Mouse (Mus musculus) forebrain, embryonic 14.5 days (tissue): ENCODE results near the gene Rdh5. TPM values are rescaled to one million over a fixed set of nuclear protein-coding genes. Genes with fewer than 3 reads are reported as not detected.

Experiments used
- ATAC-seq: fragments of 200-750 bp; cut with Nextera tagmentation; 2 replicates; pipeline ENCODE4 v1.8.0; 2017; ENCODE audit warnings: mild to moderate bottlenecking, moderate library complexity
- DNase-seq: peaks from one replicate; pipeline ENCODE4 v3.0.0-alpha.2; 2015; ENCODE audit warnings: low spot score
- H3K27ac ChIP-seq: fragments of 300-500 bp; sonication (generic); 2 replicates; pipeline ENCODE4 v1.5.1; 2014; ENCODE audit warnings: low read depth, mild to moderate bottlenecking, control low read depth, low read length, moderate library complexity
- H3K27me3 ChIP-seq: fragments of 300-500 bp; sonication (generic); replicated peaks from 2 replicates; pipeline ENCODE4 v1.6.1; 2014; ENCODE audit warnings: low read length, control low read depth, mixed read lengths; ENCODE audit not compliant: control insufficient read depth, insufficient read depth
- H3K36me3 ChIP-seq: fragments of 300-500 bp; sonication (generic); 2 replicates; pipeline ENCODE4 v1.6.1; 2014; ENCODE audit warnings: low read length, control low read depth; ENCODE audit not compliant: control insufficient read depth, insufficient read depth
- H3K4me1 ChIP-seq: fragments of 300-500 bp; sonication (generic); 2 replicates; pipeline ENCODE4 v1.6.1; 2014; ENCODE audit warnings: antibody characterized with exemption, low read length, control low read depth; ENCODE audit not compliant: control insufficient read depth, insufficient read depth
- H3K4me2 ChIP-seq: fragments of 300-500 bp; sonication (generic); 2 replicates; pipeline ENCODE4 v1.6.1; 2014; ENCODE audit warnings: mild to moderate bottlenecking, control low read depth, low read length
- H3K4me3 ChIP-seq: fragments of 300-500 bp; sonication (generic); 2 replicates; pipeline ENCODE4 v1.5.1; 2014; ENCODE audit warnings: low read depth, low read length, control low read depth
- H3K9ac ChIP-seq: fragments of 300-500 bp; sonication (generic); 2 replicates; pipeline ENCODE4 v1.6.1; 2014; ENCODE audit warnings: mild to moderate bottlenecking, low read length, control low read depth, moderate library complexity
- H3K9me3 ChIP-seq: fragments of 300-500 bp; sonication (generic); replicated peaks from 2 replicates; pipeline ENCODE4 v1.6.1; 2016; ENCODE audit warnings: low read length, control low read depth, mixed read lengths; ENCODE audit not compliant: control insufficient read depth
- WGBS: fragments of 180-500 bp; shearing (Covaris S2); extraction: QIAGEN DNeasy Blood & Tissue Kit; methylation state at CpG from one replicate; pipeline ENCODE4 v1.1.7; 2014; 5-methylcytosine and 5-hydroxymethylcytosine counted together
- polyA plus RNA-seq: library from polyadenylated mRNA; unstranded; fragments of >200 nt; fragmentation: Nextera tagmentation; extraction: Ambion mirVana; gene quantifications from 2 replicates; pipeline ENCODE4 v1.2.1, GENCODE M21; 2014

Gene Rdh5
- polyA plus RNA-seq = 8.8 and 9.9 TPM in 2 replicates

- Histone ChIP-seq H3K4me2 (peak within 1 kb of the TSS; percentile 62), H3K9me3 (no peaks in the 10 kb centered on the region), H3K9ac (peak within 1 kb of the TSS; percentile 73), H3K27ac (peak within 1 kb of the TSS; percentile 86), H3K36me3 (peaks cover 4% of the 10 kb centered on the region; the same call in 1 of the 2 replicates), H3K4me3 (peak within 1 kb of the TSS; percentile 63), H3K27me3 (no peaks in the 10 kb centered on the region), H3K4me1 (peaks cover 15% of the 10 kb centered on the region)
- DNase-seq (no peak), ATAC-seq (no peak)
- 13% methylated on average over 1 of the region's 1 CpGs for WGBS
Measured at GRCm38 (mm10) chr10:128922822-128923012, at the start of gene Rdh5. Gene Rdh5 (minus strand): TSS chr10:128922888.

GRCm38 (mm10) chr10:128970740-128971250 lies 48.1 kb upstream of the Rdh5 start:
- 51% methylated on average over 1 of the region's 1 CpGs for WGBS
- ATAC-seq (no peak), DNase-seq (no peak)
- H3K4me1 ChIP-seq = no peaks in the 10 kb centered on the region
- H3K4me2 ChIP-seq = no peak overlapping the region
- H3K9me3 ChIP-seq = no peaks in the 10 kb centered on the region
- no peak overlapping the region for H3K4me3 ChIP-seq
- no peak overlapping the region for H3K9ac ChIP-seq
- no peaks in the 10 kb centered on the region for H3K27me3 ChIP-seq
- H3K27ac ChIP-seq = no peak overlapping the region
- no peaks in the 10 kb centered on the region for H3K36me3 ChIP-seq

- H3K9ac ChIP-seq = no peak overlapping the region
- ATAC-seq (no peak), DNase-seq (no peak)
- H3K4me1 ChIP-seq = no peaks in the 10 kb centered on the region
- no peak overlapping the region for H3K27ac ChIP-seq
- H3K4me2 ChIP-seq = no peak overlapping the region
- no peaks in the 10 kb centered on the region for H3K36me3 ChIP-seq
- no peaks in the 10 kb centered on the region for H3K9me3 ChIP-seq
- H3K27me3 ChIP-seq = no peaks in the 10 kb centered on the region
- H3K4me3 ChIP-seq = no peak overlapping the region
- WGBS = 55% methylated on average over 1 of the region's 1 CpGs
Measured at GRCm38 (mm10) chr10:128968341-128968749, 45.7 kb upstream of the Rdh5 start.

DNA sequence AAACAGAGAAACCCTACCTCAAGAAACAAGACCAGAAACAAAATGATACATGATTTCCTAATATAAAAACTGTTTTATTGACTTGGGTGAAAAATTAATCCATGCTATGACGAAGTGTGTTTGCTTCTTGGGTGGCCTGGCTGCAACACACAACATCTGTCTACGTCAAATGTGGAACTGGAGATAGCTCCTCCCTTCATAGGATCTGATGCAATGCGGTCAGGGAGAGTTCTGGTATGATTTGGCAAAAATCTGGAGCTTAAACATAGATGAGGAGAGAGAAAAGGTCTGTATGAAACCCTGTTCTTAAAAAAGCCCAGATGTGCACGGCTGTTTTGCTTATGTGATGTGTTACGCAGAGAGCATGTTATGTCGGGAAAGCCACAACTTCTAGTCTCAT lies 43.2 kb upstream of the Rdh5 start:
- Histone ChIP-seq H3K27ac (no peak overlapping the region), H3K9ac (no peak overlapping the region), H3K4me2 (no peak overlapping the region), H3K9me3 (no peaks in the 10 kb centered on the region), H3K4me3 (no peak overlapping the region), H3K4me1 (no peaks in the 10 kb centered on the region), H3K27me3 (no peaks in the 10 kb centered on the region), H3K36me3 (no peaks in the 10 kb centered on the region)
- 88% methylated on average over 6 of the region's 6 CpGs for WGBS
- no peak for DNase-seq
- no peak for ATAC-seq

DNA sequence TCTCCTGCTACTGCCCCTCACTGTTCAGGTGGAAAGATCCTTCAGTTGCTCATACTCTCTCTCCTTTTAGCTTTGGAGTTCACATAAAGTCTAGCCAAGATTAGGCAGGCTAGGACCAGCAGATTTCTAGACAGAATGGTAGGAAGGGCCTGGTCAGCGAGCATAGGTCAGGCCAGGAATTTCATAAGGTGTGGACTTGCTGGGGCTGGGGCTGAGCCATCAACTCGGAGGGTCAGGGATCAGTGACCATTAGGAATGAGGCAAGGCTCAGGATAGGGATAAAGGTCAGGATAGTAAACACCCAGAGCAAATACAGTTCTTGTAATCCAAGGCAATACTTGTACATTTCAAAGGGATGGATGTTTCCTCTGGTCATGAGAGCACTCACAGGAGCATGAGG lies 42.3 kb upstream of the Rdh5 start:
- H3K4me3 ChIP-seq = no peak overlapping the region
- no peak overlapping the region for H3K27ac ChIP-seq
- H3K27me3 ChIP-seq = no peaks in the 10 kb centered on the region
- no peak overlapping the region for H3K9ac ChIP-seq
- no peaks in the 10 kb centered on the region for H3K9me3 ChIP-seq
- H3K4me1 ChIP-seq = no peaks in the 10 kb centered on the region
- no peak overlapping the region for H3K4me2 ChIP-seq
- DNase-seq (no peak), ATAC-seq (no peak)
- H3K36me3 ChIP-seq = no peaks in the 10 kb centered on the region
- 76% methylated on average over 2 of the region's 2 CpGs for WGBS

GRCm38 (mm10) chr10:128960590-128961584 lies 38.2 kb upstream of the Rdh5 start, which contains the start of gene Mettl7b:
Gene Mettl7b (minus strand): TSS chr10:128960988.
- Histone ChIP-seq H3K27me3 (no peaks in the 10 kb centered on the region), H3K9ac (no peak within 1 kb of the TSS), H3K27ac (no peak within 1 kb of the TSS), H3K4me1 (no peaks in the 10 kb centered on the region), H3K9me3 (no peaks in the 10 kb centered on the region), H3K4me2 (no peak within 1 kb of the TSS), H3K4me3 (no peak within 1 kb of the TSS), H3K36me3 (no peaks in the 10 kb centered on the region)
- WGBS = 88% methylated on average over 12 of the region's 12 CpGs
- DNase-seq = no peak
- ATAC-seq = no peak

- 80% methylated on average over 4 of the region's 4 CpGs for WGBS
- no peak for ATAC-seq
- no peaks in the 10 kb centered on the region for H3K4me1 ChIP-seq
- no peaks in the 10 kb centered on the region for H3K27me3 ChIP-seq
- no peak overlapping the region for H3K4me3 ChIP-seq
- no peak for DNase-seq
- no peak overlapping the region for H3K27ac ChIP-seq
- H3K4me2 ChIP-seq = no peak overlapping the region
- H3K36me3 ChIP-seq = no peaks in the 10 kb centered on the region
- H3K9me3 ChIP-seq = no peaks in the 10 kb centered on the region
- no peak overlapping the region for H3K9ac ChIP-seq
Measured at GRCm38 (mm10) chr10:128960142-128960541, 37.5 kb upstream of the Rdh5 start.

DNA sequence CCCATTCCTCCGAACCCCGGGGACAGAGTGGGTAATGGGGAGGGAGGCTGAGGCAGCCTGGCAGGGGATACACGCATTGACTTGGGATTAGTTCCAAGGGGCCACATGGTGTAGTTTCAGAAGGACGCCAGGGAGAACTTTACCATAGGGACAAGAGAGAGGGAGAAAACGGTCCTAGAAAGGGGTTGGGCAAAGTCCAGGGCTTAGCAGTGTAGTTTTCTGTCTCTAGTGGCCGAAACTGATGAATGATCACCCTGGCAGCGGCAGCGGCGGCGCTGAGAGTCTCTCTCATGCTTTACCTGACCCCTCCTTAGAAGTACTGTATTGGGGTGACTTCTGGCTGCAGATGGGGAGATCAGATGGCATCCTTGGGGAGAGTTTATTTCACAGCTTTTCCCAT lies 35.7 kb upstream of the Rdh5 start:
- WGBS = 77% methylated on average over 10 of the region's 10 CpGs
- H3K4me3 ChIP-seq = no peak overlapping the region
- no peaks in the 10 kb centered on the region for H3K9me3 ChIP-seq
- no peaks in the 10 kb centered on the region for H3K36me3 ChIP-seq
- H3K9ac ChIP-seq = no peak overlapping the region
- ATAC-seq = no peak
- H3K4me2 ChIP-seq = no peak overlapping the region
- H3K27me3 ChIP-seq = no peaks in the 10 kb centered on the region
- H3K4me1 ChIP-seq = no peaks in the 10 kb centered on the region
- DNase-seq = no peak
- no peak overlapping the region for H3K27ac ChIP-seq

GRCm38 (mm10) chr10:128950208-128950887 lies 27.7 kb upstream of the Rdh5 start:
- H3K9ac ChIP-seq = no peak overlapping the region
- no peaks in the 10 kb centered on the region for H3K36me3 ChIP-seq
- H3K4me1 ChIP-seq = no peaks in the 10 kb centered on the region
- H3K27ac ChIP-seq = no peak overlapping the region
- no peak overlapping the region for H3K4me2 ChIP-seq
- no peaks in the 10 kb centered on the region for H3K9me3 ChIP-seq
- no peaks in the 10 kb centered on the region for H3K27me3 ChIP-seq
- DNase-seq (no peak), ATAC-seq (no peak)
- H3K4me3 ChIP-seq = no peak overlapping the region
- WGBS = 72% methylated on average over 16 of the region's 16 CpGs
